Mouse (Mus musculus) embryo, embryonic 9.5 days (tissue): ENCODE results near the gene Sox4.

ENCODE experiments used
- DNase-seq: peaks from one replicate; pipeline ENCODE4 v3.0.0-alpha.2; 2017; ENCODE audit errors: extremely low spot score

Gene Sox4

GRCm38 (mm10) chr13:28953581-28953991, at the start of gene Sox4:
TSS of gene Sox4 (minus strand) at chr13:28953713.
- peak; percentile 96 for DNase-seq

GRCm38 (mm10) chr13:28991899-28992664, 38.6 kb upstream of the Sox4 start:
- DNase-seq = no peak

DNA sequence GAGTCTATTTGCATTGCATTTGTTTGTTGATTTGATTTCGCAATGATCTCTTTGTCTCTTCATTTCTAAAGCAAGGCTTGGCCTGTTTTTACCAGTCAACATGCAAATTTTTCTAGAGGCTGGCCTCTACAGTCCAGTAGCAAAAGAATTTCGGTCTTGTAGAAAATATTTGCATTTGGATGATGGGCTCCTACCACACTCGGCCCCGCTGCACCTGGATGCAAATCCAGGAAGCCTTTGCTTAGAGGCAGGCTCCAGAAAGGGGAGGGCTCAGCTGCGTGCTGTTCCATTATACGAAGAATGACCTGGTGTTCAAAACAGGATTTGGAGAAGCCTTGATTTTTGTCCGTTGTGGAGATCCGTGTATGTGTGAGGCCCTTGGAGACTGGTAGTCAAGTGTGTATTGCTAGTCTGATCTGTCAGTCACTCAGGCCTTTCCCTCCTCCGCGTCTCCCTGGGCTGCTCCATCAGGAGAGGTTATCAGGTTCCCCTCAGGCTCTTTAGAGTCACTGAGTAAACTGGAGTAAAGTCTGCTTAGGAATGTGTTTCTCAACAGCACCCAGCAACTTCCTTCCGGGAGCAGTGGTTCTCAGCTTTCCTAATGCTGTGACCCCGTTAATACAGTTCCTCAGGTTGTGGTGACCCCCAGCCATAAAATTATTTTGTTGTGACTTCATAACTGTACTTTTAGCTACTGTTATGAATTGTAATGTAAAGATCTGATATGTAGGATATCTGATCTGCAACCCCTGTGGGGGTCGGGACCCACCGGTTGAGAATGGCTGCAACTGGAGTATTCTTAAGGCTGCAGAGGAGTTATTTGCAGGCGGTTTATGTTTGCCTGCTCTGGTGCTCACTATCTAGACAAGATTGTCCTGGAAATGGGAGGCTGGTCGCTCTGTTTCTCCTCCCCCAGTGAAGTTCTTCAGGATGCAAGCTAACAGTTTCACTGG, 35.5 kb upstream of the Sox4 start:
- DNase-seq = peak; percentile 26

DNA sequence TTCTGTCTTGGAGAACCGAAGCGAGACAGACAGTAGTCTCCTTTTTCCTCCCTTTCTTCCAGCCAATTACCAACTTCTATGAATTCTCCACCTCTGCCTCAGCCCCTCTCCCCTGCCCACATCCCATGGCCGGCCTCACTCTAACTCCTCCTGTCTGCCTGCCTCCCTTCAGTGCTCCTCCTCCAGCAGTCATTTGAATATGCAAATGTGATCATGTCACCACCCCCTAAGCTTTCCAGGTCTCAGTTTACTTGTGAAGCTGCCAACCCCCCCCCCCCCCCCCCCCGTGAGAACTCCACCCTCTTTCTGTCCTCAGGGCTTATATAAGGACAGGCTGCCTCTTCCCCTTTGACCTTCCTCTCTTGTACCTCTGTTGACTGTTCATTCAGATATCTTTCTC, 27.2 kb upstream of the Sox4 start:
- no peak for DNase-seq

GRCm38 (mm10) chr13:28975011-28975410, 21.5 kb upstream of the Sox4 start:
- DNase-seq = no peak

DNA sequence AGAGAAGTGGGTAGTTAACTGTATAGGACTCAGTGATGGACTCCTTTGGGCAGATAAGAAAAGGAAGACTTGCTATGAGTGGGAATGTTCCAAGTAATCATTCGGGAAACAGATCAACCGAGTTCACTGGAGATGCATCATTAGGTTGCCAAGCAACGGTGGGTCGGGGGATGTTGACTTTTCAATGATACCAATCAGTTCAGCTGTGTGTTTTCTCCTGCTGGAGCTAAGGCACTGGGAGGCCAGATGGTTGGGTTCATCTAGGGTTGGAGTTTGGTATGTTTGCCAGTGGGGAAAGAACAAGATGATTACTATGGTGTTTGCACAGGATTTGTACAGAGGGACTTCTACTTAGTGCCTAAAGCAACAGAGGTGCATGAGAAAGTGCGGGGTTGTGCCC, 21.1 kb upstream of the Sox4 start:
- DNase-seq = no peak

- no peak for DNase-seq
These were observed 7.4 kb upstream of the Sox4 start for GRCm38 (mm10) chr13:28960916-28961315.

GRCm38 (mm10) chr13:28959458-28959978, 6.0 kb upstream of the Sox4 start:
- peak; percentile 85 for DNase-seq

- no peak for DNase-seq
These were observed 5.5 kb upstream of the Sox4 start for GRCm38 (mm10) chr13:28959068-28959440.

DNA sequence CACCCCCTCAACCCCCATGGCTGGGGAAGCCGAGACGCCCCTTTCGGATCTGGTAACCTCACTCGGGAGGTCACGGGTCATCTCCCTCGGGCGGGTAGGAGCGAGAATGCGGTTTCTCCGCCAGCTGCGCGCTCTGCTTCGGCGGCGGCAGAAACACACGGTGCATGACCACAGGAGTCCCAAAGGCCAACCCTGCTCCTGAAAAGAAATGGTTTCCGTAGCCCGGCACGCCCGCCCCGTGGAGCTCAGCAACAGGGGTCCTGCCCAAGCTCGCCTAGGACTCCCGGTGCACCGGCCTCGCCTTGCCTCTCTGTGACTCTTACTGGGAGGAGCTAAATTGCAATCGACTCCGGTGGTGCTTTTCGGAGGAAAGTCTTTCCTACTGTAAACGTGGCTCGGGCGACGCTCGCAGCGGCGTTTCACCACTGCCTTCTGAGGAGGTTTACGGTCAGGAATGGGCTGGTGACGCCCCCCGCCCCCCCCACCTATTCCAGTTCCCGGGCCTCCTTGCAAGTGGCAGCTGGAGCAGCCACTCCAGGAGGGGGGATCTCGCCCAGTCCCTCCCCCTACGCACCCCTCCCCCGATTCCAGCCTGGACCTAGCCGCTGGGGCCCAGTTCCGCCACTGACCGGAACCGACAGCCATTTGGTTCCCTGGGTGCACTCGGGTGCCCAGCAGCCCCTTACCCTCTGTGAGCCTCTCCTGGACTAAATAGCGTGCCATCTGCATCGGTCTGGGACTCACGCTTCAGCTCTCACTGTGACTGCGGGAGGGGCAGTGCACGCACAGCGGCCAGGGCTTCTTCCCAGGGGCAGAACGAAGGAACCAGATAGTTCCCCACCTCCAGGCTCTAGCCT, 4.9 kb upstream of the Sox4 start:
- peak; percentile 89 for DNase-seq

- DNase-seq = peak; percentile 95
These were observed 4.3 kb upstream of the Sox4 start for GRCm38 (mm10) chr13:28957765-28958164.

DNA sequence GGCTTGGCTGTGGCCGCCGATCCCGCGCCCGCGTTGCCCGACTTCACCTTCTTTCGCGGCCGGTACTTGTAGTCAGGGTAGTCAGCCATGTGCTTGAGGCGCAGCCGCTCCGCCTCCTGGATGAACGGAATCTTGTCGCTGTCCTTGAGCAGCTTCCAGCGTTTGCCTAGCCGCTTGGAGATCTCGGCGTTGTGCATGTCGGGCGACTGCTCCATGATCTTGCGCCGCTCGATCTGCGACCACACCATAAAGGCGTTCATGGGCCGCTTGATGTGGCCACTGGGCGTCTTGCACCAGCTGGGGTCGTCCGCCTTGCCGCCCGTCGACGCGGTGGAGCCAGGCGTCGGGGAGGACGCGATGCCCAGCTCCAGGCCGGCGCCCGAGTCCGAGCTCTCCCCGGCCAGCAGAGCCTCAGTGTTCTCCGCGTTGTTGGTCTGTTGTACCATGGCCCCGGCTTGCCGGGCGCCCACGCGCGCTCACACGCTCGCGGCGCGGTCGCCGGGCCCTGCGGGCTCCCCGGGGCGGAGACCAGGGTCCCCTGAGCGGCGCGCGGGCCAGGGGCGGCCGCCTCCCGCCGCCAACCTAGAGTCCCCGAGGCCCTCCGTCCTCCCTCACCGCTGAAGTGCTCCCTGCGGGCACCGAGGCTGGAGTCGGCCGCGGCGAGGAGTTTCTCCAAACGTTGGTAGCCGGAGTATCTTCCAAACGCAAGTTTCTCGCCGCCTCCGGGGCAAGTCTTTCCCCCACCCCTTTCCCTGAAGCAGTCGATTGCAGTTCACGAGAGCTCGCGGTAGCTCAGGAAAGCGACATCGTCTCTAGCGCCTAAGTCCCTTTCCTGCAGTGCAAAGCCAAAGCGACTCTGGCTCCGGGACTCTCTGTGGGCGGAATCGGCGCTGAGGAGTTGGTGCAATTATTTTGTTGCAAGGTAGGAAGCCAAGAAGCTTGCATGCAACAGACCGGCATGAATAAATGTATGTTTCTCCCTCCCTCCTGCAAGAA, 639 bp downstream of the Sox4 start:
- DNase-seq = peak; percentile 71

DNA sequence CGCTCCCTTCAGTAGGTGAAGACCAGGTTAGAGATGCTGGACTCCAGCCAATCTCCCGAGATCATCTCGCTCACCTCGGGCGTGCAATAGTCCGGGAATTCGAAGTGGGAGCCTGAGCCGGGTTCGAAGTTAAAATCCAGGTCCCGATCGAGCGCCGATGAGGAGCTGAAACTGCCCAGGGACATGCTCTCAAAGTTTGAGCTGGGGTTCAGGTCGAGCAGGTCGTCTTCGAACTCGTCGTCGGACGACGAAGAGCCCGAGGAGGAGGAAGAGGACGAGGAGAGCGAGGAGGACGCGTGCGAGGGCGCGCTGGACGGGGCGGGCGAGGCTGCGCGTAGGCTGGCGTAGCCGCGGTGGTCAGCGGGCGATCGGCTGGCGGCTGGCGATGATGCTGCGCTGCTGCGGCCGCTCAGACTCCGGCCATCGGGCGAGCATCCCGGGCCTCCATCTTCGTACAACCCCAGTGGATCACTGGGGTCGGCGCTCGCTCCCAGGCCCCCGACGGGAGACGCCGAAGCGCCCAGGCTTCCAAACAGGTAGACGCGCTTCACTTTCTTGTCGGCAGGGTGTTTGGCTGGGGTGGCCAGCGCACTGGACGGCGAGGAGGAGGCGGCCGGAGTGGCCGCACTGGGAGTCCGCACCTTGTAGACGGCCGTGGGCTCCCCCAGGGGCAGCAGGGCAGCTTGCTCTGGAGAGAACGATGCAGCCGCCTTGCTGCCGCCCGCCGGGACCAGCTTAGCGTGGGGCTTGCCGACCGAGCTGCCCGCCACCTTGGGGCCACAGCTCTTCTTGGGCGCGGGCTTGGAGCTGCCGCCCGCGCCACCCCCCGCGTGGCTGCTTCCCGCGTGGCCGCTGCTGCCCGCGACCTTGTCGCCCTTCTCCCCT, 1.6 kb downstream of the Sox4 start:
- DNase-seq = peak; percentile 55

DNA sequence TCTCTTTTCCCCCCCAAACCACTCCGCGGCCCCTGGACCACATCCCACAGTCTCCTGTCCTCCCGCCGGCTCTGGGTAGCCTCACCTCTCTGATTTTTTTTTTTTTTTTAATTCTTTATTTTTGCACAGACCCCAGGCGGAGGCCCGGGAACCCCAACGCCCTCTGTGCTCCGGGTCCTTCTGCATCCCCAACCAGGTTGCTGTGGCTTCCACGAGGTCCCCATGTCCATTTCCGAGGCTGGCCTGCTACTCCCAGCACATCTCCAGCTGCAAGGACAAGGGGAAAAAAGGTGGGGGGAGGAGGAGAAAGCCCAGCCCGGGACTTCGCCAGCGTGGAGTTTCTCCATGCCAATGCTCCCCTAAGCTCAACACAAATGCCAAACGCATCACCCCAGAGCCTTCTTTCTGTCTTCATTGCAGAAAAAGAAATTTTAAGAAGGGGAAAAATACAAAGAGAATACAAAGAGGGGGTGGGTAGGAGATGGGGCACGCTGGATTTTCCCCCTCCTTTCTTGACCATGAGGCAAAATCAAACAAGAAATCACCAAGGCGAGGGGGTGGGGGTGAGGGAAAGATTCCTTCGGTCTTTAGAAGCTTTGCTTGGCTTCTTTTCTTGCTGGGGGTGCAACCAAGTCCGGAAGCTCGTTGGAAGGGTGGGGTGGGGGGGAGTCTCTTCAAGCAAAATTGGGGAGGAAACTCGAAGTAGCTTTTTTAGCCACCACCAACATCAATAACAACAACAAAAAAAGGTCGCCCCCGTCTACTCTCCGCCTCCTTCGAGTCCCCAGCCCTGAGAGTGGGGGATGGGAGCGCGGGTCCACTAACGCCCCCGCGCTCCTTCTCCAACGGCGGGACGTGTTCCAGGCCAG, 2.7 kb downstream of the Sox4 start:
- peak; percentile 86 for DNase-seq

DNA sequence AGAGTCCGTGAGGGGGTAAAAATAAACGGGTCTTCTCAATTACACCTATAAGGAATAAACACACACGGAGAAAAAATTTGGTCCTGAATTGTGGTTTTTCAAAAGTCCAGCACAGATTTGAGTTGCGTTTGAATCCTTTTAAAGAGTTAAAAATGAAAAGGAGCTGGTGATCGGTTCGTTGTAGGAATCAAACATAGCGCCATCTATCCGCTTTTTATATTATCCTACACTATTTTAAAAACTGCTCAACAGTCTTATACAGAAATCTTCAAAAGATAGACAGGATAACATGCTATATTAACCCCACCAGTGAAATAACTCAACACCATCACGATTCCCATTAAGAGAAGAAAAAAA, 3.3 kb downstream of the Sox4 start:
- no peak for DNase-seq

- no peak for DNase-seq
These were observed 4.1 kb downstream of the Sox4 start for GRCm38 (mm10) chr13:28949279-28949915.

DNA sequence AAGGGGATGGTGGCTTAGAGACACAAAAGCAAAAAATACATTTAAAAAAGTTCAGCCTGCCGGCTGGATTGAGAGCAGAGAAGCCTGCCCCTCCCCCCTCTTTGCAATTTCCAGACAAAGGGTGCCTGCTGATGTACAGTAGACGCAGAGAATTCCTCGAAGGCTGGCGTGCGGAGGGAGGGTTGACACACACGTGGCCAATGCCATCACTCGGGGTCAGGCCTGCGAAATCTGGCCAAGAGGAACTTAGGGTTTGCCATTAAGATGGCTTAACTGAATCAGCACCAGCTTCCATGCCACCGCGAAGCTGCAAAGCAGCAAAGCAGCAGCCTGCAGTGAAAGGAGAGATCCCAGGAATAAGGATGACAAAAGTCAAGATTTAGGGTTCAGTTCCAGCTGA, 5.0 kb downstream of the Sox4 start:
- DNase-seq = no peak
